Mouse (Mus musculus): ENCODE measurements around the gene Gm13030.
"Not testable (repeated sequence)": the region's sequence is repeated elsewhere in the genome, so short reads cannot be mapped to it uniquely, and the experiment has no call there.

The Gm13030 gene

DNA sequence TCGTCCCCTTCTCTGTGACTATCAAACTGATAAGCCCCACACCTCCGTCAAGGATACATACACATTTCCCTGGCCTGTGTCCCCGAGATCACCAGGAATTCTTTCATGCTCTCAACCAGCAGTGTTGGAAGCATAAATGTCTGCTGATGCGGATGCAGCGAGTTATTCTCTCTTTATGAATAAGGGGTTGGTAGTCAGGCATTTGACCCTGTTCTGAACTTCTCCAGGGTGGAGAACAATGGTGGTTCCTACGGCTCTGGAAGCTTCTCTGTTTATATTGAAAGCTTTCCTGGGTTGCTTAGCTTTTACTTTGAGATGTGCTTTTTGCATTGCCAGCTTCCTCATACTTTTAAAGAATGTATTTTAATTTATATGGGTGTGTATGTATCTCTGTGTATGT lies at the start of gene Gm13030:
TSS of gene Gm13030 (minus strand) at position 101 of the 400 bp plus-strand sequence.
- DNase-seq: no peak

DNA sequence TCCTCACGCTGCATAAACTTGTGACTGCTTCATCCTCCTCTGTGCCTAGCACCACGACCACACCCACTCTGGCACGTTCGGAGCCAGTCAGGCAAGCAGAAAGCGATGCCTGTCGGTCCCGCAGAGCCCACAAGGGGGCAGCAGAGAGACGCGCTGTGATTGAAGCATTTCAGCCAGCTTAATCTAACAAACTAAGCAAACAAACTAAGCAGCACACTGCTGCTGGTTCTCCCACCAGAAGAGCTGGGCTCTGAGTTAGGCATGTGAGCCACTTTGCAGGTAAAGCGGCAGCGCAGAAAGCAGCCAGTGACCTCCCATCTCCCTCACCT lies 48.3 kb upstream of the Gm13030 start:
- peak; percentile 99 for DNase-seq

DNA sequence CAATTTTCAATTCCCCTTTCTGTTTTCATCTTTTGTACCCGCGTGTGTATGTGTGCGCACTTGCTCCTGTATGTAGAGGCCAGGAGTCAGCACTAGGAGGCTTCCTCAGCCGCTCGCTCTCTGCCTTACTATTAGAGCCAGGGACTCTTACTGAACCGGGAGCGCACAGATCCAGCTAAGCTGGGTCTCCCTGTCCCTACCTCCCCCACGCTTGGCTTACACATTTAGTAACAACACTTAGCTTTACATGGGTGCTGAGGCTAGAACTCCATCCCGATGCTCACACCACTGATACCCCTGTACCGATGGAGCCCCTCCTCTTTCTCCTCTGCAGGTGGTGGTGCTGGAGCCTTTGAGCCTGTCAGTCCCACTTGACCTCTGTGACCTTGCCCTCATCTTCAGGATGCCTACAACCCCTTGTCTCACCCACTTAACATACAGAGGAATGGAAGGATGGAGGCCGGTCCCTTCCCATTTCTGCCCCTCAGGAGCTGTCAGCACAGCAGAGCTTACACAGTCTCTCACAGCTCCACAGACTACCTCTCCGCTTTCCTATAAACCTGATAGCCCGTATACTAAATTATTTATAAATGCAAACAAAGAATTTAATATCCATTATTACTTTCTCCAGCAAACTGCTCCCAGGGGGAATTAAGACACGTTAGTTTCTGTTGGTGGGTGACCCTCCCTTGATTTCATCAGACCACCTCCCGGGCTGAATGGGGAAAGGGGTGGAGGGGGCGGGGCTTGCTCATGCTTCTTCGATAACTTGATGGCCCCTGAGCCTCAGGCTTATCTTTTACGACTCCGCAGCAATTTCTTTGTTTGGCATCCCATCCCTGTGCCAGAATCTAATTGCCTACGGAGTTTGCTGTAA lies 47.7 kb upstream of the Gm13030 start:
- DNase-seq: no peak

DNA sequence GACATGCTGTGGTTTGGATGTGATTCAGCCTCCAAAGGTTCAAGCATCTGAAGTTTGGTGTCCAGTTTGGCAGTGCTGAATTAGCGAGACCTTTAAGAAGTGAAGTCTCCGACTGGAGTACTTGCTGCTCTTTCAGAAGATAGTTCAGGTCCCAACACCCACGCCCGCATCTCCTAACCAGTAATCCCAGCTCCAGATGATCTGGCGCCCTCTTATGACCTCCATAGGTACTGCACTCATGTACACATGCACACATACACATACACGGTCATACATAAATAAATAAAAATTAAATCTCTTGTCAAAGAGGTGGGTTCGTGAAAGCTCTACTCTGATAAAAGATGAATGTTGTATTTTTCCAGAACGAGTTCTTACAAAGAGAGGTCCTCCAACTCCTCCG lies 43.5 kb upstream of the Gm13030 start:
- no peak for DNase-seq

DNA sequence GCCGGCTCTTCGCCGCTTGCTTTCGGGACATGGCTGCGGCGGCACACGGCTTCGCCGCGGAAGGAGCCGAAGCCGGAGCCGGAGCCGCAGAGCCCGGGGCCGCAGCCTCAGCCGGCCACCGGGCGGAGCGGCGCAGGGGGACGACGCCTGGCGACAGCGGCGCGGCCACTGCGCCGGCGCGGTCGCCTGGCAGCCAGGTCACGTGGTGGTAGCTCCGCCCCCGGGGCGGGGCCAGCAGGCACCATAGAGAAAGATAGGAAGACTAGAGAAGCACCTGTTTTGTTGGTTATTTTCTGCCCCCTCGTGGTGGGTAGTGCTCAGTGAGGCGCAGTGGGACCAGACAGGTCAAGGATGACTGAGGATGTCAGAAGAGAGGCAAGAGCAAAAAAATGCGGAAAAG lies 40.0 kb upstream of the Gm13030 start, which contains the start of gene Otud3:
TSS of gene Otud3 (minus strand) at position 149 of the 400 bp plus-strand sequence.
- DNase-seq: peak; percentile 91

DNA sequence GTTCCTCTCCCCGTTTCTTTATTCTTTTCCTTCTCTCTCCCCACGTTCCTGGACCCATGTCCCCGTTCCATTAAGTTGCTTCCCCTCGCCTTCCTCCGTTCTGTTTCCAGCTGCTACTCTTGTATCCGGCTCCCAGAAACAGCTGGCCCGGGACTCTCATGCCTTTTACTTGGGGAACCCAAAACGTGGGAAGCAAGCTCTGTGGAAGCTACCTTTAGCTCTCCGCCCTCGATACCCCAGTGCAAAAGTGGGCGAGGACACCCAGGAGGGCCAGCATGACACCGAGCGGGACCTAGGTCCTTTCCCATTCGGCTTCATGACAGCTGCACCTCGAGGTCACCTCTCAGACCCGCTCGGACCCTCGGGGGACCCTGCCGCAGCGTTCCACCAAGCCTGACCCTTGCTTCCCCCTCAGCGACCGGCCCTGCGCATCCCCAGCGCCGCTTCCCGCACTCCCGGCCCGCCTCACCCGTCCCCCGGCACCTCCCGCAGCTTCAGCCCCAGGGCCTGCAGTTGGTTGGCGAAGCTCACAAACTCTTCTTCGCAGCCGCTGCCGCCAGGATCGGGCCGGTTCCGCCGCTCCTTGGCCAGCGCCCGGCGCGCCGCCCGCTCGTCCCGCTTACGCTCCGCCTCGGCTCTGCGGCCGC lies 39.5 kb upstream of the Gm13030 start:
- DNase-seq: peak; percentile 48

DNA sequence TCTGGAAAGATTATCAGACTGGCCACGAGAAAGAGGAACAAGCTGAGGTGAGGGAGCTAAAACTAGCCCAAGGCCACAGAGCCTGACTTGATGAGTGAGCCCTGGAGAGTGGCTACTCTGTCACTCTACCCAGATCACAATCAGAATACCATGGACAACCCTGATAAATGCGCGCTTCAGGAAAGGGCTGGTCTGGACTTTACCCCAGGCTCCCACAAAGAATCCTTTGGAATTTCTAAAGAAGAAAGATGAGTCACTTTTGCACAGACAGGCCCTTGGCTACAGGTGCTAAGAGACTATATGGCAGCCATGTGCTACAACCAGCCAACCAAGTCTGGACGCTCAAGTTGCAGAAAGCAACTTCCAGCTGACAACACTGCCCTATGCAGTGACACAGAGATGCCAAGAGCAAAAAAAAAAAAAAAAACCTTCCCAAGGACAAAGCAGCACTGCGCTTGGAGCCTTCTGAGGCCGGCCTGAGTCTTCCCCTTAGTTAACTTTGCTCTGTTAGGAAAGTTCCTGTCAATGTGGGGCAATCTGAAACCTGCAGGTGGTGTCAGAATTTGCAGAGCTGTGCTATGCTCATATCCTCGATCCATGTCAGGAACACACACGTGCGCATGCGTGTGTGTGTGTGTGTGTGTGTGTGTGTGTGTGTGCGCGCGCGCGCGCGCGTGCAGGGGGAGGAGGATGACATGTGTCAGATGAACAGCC lies 32.0 kb upstream of the Gm13030 start:
- DNase-seq: no peak

DNA sequence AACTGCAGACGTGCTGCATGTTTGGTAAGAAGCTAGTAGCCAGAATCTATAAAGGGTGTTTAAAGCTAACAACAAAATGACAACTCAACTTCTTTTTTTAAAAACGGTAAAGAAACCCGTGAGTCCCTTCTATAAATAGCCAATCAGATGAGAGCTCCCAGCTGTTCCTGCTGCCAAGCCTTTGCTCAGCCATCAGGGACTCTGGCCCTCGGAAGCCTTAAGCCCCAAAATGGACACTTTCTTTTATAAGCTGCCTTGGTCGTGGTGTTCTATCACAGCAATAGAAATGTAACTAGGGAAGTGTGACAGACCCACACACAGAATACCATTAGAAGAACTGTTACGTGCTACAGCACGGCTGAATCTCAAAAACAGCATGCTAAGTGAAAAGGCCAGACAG lies 25.6 kb upstream of the Gm13030 start:
- DNase-seq: no peak

DNA sequence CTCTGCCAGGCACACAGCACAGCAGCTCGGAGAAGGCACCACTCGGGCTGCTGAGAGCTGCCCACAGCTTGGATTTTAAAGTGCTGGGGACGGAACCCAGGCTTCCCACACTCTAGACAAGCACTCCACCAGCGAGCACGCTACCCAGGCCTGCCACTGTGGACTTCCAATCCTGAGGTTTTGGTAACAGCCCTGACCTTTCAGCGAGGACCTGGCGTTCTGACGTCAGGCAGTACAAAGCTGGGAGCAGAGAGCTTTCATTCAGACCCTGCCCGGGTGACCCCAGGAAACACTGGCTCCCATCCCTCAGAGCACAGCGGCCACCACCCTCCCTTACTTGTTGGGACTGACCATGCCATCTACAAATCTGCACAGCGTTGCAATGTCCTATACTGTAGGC lies 20.0 kb upstream of the Gm13030 start:
- not testable (repeated sequence) for DNase-seq

DNA sequence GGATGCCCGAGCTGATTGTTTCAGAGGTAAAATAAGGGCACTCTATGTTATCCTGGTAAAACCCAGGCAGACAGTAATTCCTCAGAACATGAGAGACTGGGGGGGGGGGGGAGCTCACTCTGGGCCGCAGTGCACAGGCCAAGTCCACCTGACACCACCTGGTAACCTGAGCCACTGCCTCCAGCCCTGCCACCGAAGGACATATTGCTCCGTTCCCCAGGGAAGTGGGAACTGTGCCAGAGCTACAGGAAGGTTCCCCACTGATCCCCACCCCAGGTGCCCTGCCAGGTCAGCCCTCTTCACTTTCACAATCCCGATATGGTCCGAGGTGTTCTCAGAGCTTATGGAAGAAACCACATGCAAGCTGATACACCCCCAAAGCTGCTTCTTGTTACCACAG lies 18.9 kb upstream of the Gm13030 start:
- no peak for DNase-seq

DNA sequence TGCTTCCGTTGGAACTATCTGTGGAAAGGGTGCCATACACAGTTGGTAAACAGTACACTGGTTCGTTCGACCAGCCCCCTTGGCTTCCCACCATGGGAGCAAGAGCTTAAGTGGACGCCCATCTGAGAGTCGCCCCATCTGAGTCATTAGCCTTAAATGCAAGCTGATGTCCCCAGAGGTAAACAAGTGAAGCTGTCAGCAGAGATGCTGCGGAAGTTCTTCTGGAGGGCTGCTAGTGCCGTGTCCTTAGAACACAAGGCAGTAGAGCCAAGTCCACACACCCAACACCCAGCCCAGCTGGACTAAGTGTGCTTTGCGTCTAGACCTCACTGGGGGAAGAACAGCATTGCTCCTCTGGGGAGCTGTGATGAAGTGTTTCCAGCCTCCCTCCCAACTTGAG lies 15.9 kb upstream of the Gm13030 start:
- no peak for DNase-seq

DNA sequence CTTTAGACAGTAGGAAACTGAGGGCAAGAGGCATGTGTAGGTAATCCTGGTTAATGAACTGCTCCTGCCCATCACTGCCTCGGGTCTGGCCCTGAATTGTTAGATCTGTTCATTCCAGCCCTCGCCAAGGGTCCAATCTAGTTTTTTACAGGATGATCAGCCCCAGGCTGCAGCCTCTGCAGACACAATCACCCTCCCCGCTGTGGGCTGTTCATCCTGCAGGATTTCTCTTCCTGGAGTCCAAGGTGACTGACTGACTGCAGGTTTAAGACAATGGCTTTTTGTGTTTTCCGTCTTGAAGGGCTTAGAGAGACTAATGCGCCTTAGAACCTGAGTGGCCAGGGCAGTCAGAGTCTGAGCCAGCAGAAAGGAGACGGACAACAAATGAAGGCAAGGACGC lies 15.4 kb upstream of the Gm13030 start:
- DNase-seq: no peak

DNA sequence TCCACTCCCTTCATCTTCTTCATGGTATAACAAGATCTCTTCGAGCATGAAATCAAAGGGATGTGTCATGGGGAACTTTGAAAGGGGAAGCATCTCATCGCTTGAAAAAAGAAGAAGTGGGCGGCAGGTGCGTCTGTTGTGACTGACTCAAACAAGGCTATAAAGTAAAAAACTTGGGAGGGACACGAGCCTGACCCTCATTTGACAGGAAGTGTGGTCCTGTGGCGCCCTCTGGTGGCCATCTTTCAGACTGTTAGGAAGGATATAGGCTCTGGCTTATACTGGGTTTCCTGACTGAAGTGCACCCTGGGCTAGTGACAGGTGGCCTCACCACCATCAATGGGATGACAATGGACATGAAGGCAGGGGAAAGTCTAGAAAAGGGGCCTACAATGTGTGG lies 10.5 kb upstream of the Gm13030 start:
- peak; percentile 98 for DNase-seq

DNA sequence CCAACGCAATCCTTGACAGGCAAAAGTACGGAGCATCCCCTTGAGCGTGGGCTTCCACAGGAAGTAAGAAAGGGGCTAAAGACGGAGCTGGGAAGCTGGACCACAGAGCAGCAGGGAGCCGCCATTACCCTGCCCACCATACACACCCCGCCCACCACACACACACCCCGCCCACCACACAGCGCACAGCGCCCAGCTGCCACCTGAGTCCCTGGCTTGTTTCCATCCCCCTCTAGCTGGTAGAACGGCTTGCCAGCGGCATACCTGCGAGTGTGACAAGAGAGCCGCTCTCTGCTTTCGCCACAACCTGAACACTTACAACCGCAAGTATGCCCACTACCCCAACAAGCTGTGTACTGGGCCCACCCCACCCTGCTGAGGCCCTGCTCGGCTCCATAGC lies 8.4 kb upstream of the Gm13030 start:
- DNase-seq: no peak

DNA sequence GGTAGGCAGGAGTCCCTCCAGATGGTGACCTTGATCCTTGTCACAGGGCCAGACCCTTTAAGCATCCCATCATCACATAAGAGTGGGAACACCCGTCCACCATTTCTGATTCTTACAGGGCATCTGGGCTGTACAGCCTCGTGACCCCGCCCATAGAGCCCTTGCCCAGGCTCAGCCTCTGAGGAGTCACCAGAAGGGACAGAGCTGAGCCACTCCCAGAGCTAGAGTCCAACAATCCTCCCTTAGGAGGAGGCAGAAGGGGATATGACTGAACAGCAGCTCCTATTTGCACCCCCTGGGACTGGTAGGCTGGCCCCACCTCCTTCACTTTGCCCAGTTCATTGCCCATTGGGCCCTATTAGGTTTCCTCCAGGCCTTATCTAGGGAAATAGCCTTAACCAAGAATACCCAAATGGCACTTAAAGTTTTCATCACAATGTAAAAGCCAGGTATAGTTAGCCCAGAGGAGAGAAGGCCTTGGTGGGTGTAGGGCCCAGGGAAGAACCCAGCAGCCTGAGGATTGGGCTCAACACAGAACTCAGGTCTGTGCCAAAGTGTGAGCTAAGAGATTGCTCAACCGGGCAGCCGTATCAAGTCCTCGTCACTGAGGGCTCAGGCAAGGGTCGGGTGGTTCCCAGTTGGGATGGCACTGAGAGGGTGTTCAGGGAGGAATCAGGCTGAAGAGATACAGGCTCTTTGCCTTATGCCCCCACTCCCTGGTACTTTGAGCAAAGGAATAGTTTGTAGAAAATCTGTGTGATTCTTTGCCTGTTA lies 7.2 kb upstream of the Gm13030 start:
- no peak for DNase-seq

DNA sequence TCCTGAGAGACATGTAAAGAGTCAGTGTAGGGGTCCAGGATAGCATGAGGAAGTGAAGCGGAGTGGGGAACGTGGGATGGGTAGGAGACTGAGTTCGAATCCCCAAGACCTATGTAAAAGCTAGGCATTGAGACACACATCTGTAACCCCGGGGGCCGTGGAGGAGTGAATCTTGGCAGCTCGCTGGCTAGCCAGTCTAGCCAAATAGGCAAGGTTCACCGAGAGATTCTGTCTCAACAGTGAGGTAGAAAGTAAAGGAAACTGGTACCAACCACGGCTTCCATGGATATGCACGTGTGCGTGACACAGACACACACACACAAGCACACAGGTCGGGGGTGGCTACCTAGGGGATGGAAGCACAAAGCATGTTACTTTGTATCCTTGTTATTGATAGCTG lies 6.0 kb upstream of the Gm13030 start:
- DNase-seq: no peak

DNA sequence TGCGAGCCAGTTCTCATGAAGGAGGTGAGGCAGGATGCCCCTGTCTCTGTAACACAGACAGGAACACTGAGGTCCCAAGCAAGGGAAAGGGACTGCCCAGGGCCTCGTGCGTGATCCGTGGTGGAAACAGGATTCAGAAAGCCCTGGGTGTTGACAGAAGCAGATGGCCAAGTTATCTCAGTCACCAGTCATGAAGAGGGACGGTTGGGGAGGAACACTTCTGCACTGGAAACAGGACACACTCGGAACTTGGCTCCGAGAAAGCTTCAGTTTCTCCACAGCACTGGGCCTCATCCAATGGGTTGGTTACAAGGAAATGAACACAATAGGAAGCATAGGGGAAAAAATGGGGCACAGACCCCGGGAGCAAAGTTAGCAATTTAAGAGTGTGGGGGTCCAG lies 5.0 kb upstream of the Gm13030 start:
- no peak for DNase-seq

DNA sequence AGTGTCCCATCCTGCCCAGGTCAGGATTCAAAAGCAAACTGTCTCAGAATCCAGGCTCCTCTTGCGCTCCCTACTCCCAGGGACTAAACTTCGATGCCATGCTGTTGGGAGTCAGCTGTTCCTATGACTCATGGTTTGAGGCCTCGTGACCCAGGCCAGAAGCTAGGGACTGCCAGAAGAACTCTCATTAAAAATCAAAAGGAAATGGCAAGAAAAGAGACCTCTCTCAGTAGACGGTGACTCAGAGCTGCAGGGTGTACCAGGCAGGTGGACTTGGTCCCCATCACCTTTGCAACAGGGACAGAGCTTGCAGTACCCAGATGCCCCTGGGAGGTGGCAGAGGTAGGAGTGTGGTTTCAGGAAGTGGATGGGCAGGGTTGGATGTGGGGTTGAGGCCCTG lies 4.0 kb upstream of the Gm13030 start, which contains the start of gene Pla2g2e:
TSS of gene Pla2g2e (plus strand) at position 212 of the 400 bp plus-strand sequence.
- no peak for DNase-seq

DNA sequence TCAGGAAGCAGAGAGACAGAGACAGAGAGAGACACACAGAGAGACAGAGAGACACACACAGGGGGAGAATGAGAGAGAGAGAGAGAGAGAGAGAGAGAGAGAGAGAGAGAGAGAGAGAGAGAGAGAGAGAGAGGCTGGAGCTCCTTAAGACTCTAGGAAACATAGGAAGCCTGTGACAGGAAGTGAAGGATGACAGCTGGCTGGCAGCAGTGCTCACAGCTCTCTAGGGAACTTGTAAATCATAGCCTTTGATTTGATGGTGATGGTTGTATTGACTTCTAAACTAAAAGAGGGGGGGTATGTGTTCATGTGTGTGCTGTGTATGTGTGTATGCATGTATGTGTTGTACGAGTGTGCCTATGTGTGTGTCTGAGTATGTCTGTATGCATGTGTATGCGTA lies 2.2 kb upstream of the Gm13030 start:
- DNase-seq: no peak

DNA sequence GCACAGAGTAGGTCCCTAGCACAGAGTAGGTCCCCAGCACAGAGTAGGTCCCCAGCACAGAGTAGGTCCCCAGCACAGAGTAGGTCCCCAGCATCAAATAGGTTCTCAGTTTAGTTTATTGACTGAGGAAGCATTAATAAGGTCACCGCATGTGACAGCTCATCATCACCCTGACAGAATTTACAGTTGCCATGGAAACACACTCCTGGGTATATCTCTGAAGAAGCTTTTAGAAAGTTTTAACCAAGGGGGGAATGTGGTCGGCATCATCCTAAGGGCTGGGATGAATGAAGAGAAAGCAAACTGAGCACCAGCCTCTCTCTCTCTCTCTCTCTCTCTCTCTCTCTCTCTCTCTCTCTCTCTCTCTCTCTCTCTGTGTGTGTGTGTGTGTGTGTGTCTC lies 1.5 kb upstream of the Gm13030 start:
- not testable (repeated sequence) for DNase-seq

DNA sequence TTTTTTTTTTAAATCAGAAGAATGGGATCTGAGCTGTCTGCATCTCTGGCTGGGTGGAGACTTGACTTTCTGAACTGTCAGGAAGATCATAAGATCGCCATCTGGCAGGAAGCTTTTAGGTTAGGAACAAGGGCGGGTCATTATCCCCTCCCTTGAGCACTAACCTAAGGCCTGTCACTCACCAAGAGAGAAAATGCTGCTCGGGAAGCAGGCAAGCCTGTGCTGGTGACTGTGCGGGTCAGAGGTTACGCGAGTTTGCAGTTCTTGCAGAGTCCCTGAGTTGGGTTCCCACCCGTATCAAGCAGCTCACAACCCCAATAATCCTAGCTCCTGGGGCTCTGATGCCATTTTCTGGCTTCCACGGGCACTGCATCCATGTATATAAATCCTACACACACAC lies 5.1 kb downstream of the Gm13030 start:
- DNase-seq: no peak

DNA sequence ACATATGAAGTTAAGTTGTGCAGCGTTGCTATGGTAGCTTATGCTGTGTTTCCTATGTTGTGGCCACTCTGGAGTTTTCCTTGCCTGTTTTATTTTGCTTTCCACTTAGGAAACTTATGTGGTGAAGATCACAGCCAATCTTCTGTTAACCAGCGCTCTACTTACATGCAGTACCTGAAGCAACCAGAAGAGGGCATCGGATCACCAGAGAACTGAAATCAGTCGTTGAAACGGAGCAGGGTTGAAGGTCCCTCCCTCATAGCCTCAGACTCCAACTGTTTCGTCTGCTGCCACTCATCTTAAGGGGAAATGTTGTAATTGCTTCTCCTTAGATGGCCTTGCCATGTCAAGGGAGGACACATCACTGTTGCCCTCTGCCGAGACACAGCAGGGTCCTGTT lies 7.4 kb downstream of the Gm13030 start:
- DNase-seq: peak; percentile 75

DNA sequence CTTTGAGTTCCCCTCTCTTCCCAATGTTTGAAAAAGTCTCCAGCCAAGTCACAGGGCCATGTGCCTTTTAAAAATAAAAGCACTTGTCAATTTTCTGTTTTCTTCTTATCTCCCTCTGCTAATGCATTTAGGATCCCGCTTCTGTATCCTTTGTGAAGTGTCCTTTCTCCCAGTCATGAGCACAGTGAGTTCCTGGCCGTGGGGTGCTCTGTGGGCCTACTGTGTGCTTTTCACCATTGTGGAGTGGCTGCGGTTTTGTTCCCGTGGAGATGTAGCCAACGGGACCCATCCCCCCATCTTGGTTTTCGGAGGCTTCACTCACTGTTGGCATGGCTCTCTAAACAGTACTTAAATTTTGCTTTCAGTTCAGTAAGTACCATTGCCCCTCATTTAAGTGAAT lies 7.8 kb downstream of the Gm13030 start:
- no peak for DNase-seq

All from right cerebral cortex, postnatal 4 days (tissue).